Mouse (Mus musculus) Patski (cell line): ENCODE results near the gene Tsr1. TPM values are rescaled to one million over a fixed set of nuclear protein-coding genes. Genes with fewer than 3 reads are reported as not detected.
A peak's percentile ranks its signal among the peaks of the same experiment; 100 is the strongest.

Experiments used
- ATAC-seq: fragments of 100-300 bp; one replicate; pipeline ENCODE4 v1.8.0; 2021
- CTCF ChIA-PET: fragments of 350-600 bp; sonication (Branson Sonifier 250); formaldehyde crosslinking; loops from one replicate; lab custom pipeline; 2022; ENCODE audit warnings: inconsistent platforms; lab: Charles Lee
- POLR2A ChIA-PET: fragments of 350-600 bp; sonication (Branson Sonifier 250); formaldehyde crosslinking; loops from one replicate; lab custom pipeline; 2022; ENCODE audit warnings: antibody characterized with exemption, inconsistent platforms; lab: Charles Lee
- DNase-seq: peaks from one replicate; pipeline ENCODE4 v3.0.0-alpha.2; 2011; ENCODE audit warnings: low read depth, low spot score
- H3K27me3 ChIP-seq: fragments of 371-371 bp; one replicate; pipeline ENCODE4 v1.5.1; 2021
- CTCF ChIP-seq: fragments of 100-300 bp; IDR thresholded peaks from one replicate; pipeline ENCODE4 v1.5.1; 2021
- in situ Hi-C: fragments of 300-500 bp; cut with MboI; formaldehyde crosslinking; loops from 3 replicates; pipeline ENCODE4 v1.11.1; 2018; ENCODE audit warnings: low pct_unique_long_range_greater_than_20kb, mixed read lengths
- polyA plus RNA-seq: library from polyadenylated mRNA; unstranded; gene quantifications from one replicate; pipeline ENCODE4 v1.2.3, GENCODE M21; 2021

Gene Tsr1
- polyA plus RNA-seq, 1 experiment from 2014 or later = 38.2 TPM

- POLR2A ChIA-PET = interaction anchor here (0.5 to 2.0 kb wide), 7 partner anchors 20 to 39 kb away, joined by 3 to 8 read pairs (median 3); no protein-coding TSS in a partner anchor
- no peaks in the 10 kb centered on the region for H3K27me3 ChIP-seq
- ATAC-seq = peak; percentile 58
- TF ChIP-seq CTCF = peak; percentile 66
- in situ Hi-C loops = no loop called here
- CTCF ChIA-PET = interaction anchor here (0.9 to 1.3 kb wide), 8 partner anchors 13 to 54 kb away, joined by 3 to 4 read pairs (median 3); no protein-coding TSS in a partner anchor
- no peak for DNase-seq
These were observed 1.6 kb upstream of the Tsr1 start for GRCm38 (mm10) chr11:74895980-74896900.

GRCm38 (mm10) chr11:74896901-74897677 lies 782 bp upstream of the Tsr1 start, which contains the start of gene Sgsm2:
TSS of gene Sgsm2 (minus strand) at chr11:74897060.
- TF ChIP-seq CTCF = no peak
- in situ Hi-C loops = no loop called here
- ChIA-PET CTCF (no interaction called here), POLR2A (interaction anchor here (0.5 to 2.0 kb wide), 8 partner anchors 21 to 39 kb away, joined by 3 to 8 read pairs (median 4); partner anchors contain the start of genes Smg6 and Srr)
- DNase-seq (no peak), ATAC-seq (peak; percentile 45)
- H3K27me3 ChIP-seq = no peaks in the 10 kb centered on the region

GRCm38 (mm10) chr11:74898517-74898827 lies 601 bp downstream of the Tsr1 start:
- H3K27me3 ChIP-seq = no peaks in the 10 kb centered on the region
- in situ Hi-C loops = no loop called here
- ChIA-PET CTCF (no interaction called here), POLR2A (interaction anchor here (0.9 to 1.9 kb wide), 3 partner anchors 8 to 27 kb away, joined by 3 to 4 read pairs (median 3); partner anchors contain the start of genes Smg6 and Srr)
- ATAC-seq (no peak), DNase-seq (no peak)
- TF ChIP-seq CTCF = no peak

- CTCF ChIA-PET = interaction anchor here (1.7 kb wide), 1 partner anchor 23 kb away, joined by 4 read pairs; no protein-coding TSS in a partner anchor
- H3K27me3 ChIP-seq = no peaks in the 10 kb centered on the region
- DNase-seq = no peak
- in situ Hi-C loops = no loop called here
- POLR2A ChIA-PET = no interaction called here
- TF ChIP-seq CTCF = no peak
- no peak for ATAC-seq
These were observed 3.7 kb downstream of the Tsr1 start for GRCm38 (mm10) chr11:74901555-74901954.

GRCm38 (mm10) chr11:74902416-74902815 lies 4.5 kb downstream of the Tsr1 start:
- ChIA-PET CTCF (interaction anchor here (1.7 kb wide), 1 partner anchor 22 kb away, joined by 4 read pairs; no protein-coding TSS in a partner anchor), POLR2A (interaction anchor here (0.6 kb wide), 1 partner anchor 62 kb away, joined by 3 read pairs; no protein-coding TSS in a partner anchor)
- in situ Hi-C loops = no loop called here
- no peak for TF ChIP-seq CTCF
- DNase-seq (no peak), ATAC-seq (no peak)
- no peaks in the 10 kb centered on the region for H3K27me3 ChIP-seq

GRCm38 (mm10) chr11:74907850-74908249 lies 10.0 kb downstream of the Tsr1 start:
- in situ Hi-C loops = no loop called here
- ChIA-PET CTCF (no interaction called here), POLR2A (no interaction called here)
- DNase-seq (no peak), ATAC-seq (no peak)
- no peak for TF ChIP-seq CTCF
- H3K27me3 ChIP-seq = no peaks in the 10 kb centered on the region

- H3K27me3 ChIP-seq = no peaks in the 10 kb centered on the region
- TF ChIP-seq CTCF = no peak
- POLR2A ChIA-PET = no interaction called here
- ATAC-seq = no peak
- CTCF ChIA-PET = no interaction called here
- DNase-seq = no peak
- in situ Hi-C loops = no loop called here
These were observed 10.9 kb downstream of the Tsr1 start for GRCm38 (mm10) chr11:74908618-74909399.

- ATAC-seq = no peak
- CTCF ChIA-PET = no interaction called here
- DNase-seq = no peak
- TF ChIP-seq CTCF = no peak
- H3K27me3 ChIP-seq = no peaks in the 10 kb centered on the region
- POLR2A ChIA-PET = no interaction called here
- in situ Hi-C loops = no loop called here
These were observed 12.1 kb downstream of the Tsr1 start for GRCm38 (mm10) chr11:74909978-74910377.

- ATAC-seq (no peak), DNase-seq (no peak)
- TF ChIP-seq CTCF = no peak
- POLR2A ChIA-PET = no interaction called here
- CTCF ChIA-PET = interaction anchor here (1.3 to 1.9 kb wide), 2 partner anchors 9 to 12 kb away, joined by 5 to 8 read pairs; no protein-coding TSS in a partner anchor
- no peaks in the 10 kb centered on the region for H3K27me3 ChIP-seq
- in situ Hi-C loops = no loop called here
These were observed 14.6 kb downstream of the Tsr1 start for GRCm38 (mm10) chr11:74912492-74912891.

GRCm38 (mm10) chr11:74919249-74919648 lies 21.4 kb downstream of the Tsr1 start:
- no peaks in the 10 kb centered on the region for H3K27me3 ChIP-seq
- ChIA-PET CTCF (no interaction called here), POLR2A (no interaction called here)
- TF ChIP-seq CTCF = no peak
- ATAC-seq (no peak), DNase-seq (no peak)
- in situ Hi-C loops = no loop called here
